Mouse (Mus musculus) liver, embryonic 13.5 days (tissue): ENCODE measurements around the gene Ppp4r3a. TPM values are rescaled to one million over a fixed set of nuclear protein-coding genes. Genes with fewer than 3 reads are reported as not detected.
"Not testable (repeated sequence)": the region's sequence is repeated elsewhere in the genome, so short reads cannot be mapped to it uniquely, and the experiment has no call there.

Experiments used
- ATAC-seq: fragments of 200-750 bp; cut with Nextera tagmentation; 2 replicates; pipeline ENCODE4 v1.8.0; 2017; ENCODE audit warnings: low read depth, mild to moderate bottlenecking, moderate number of reproducible peaks, moderate library complexity
- DNase-seq: peaks from one replicate; pipeline ENCODE4 v3.0.0; 2022
- H3K27ac ChIP-seq: fragments of 300-500 bp; sonication (generic); 2 replicates; pipeline ENCODE4 v1.5.1; 2015; ENCODE audit warnings: moderate library complexity, mild to moderate bottlenecking, inconsistent platforms
- H3K27me3 ChIP-seq: fragments of 300-500 bp; sonication (generic); 2 replicates; pipeline ENCODE4 v1.6.1; 2015; ENCODE audit warnings: mild to moderate bottlenecking, inconsistent platforms
- H3K36me3 ChIP-seq: fragments of 300-500 bp; sonication (generic); 2 replicates; pipeline ENCODE4 v1.6.1; 2015; ENCODE audit warnings: mild to moderate bottlenecking, inconsistent platforms
- H3K4me1 ChIP-seq: fragments of 300-500 bp; sonication (generic); replicated peaks from 2 replicates; pipeline ENCODE4 v1.6.1; 2015; ENCODE audit warnings: inconsistent platforms
- H3K4me2 ChIP-seq: fragments of 300-500 bp; sonication (generic); 2 replicates; pipeline ENCODE4 v1.6.1; 2015; ENCODE audit warnings: inconsistent platforms, mild to moderate bottlenecking, moderate library complexity
- H3K4me3 ChIP-seq: fragments of 300-500 bp; sonication (generic); replicated peaks from 2 replicates; pipeline ENCODE4 v1.5.1; 2015; ENCODE audit warnings: mild to moderate bottlenecking, inconsistent platforms
- H3K9ac ChIP-seq: fragments of 300-500 bp; sonication (generic); 2 replicates; pipeline ENCODE4 v1.6.1; 2015; ENCODE audit warnings: mild to moderate bottlenecking, inconsistent platforms
- H3K9me3 ChIP-seq: fragments of 300-500 bp; sonication (generic); replicated peaks from 2 replicates; pipeline ENCODE4 v1.6.1; 2016; ENCODE audit warnings: inconsistent platforms
- WGBS: fragments of 180-500 bp; shearing (Covaris S2); methylation state at CpG from one replicate; pipeline ENCODE4 v1.1.7; 2015; ENCODE audit not compliant: insufficient replicate concordance; 5-methylcytosine and 5-hydroxymethylcytosine counted together
- polyA plus RNA-seq: library from polyadenylated mRNA; unstranded; fragments of >200 nt; fragmentation: Nextera tagmentation; extraction: Ambion mirVana; gene quantifications from 2 replicates; pipeline ENCODE4 v1.2.1, GENCODE M21; 2015

Ppp4r3a gene
- polyA plus RNA-seq, 1 experiment from 2014 or later, result 19.1 TPM

GRCm38 (mm10) chr12:101019031-101019430 lies 64.5 kb downstream of the Ppp4r3a start:
- no peak overlapping the region; the same call in 1 of the 2 replicates for H3K27ac ChIP-seq

GRCm38 (mm10) chr12:101017971-101018371 lies 65.5 kb downstream of the Ppp4r3a start:
- H3K4me1 ChIP-seq, result peaks cover 77% of the 10 kb centered on the region
- DNase-seq (no peak), ATAC-seq (peak; percentile 45)
- H3K36me3 ChIP-seq, result peaks cover 36% of the 10 kb centered on the region
- no peaks in the 10 kb centered on the region for H3K9me3 ChIP-seq
- WGBS, result 2% methylated on average over 6 of the region's 6 CpGs
- peak overlapping the region; percentile 47 for H3K4me2 ChIP-seq
- H3K27me3 ChIP-seq, result no peaks in the 10 kb centered on the region
- peak overlapping the region; percentile 20 for H3K4me3 ChIP-seq
- H3K9ac ChIP-seq, result peak overlapping the region; percentile 46
- H3K27ac ChIP-seq, result peak overlapping the region; percentile 54

More at GRCm38 (mm10) chr12:101019031-101019430, 64.5 kb downstream of the Ppp4r3a start:
- Histone ChIP-seq H3K36me3 (peaks cover 44% of the 10 kb centered on the region), H3K9me3 (no peaks in the 10 kb centered on the region), H3K4me3 (no peak overlapping the region), H3K9ac (no peak overlapping the region), H3K4me2 (no peak overlapping the region), H3K27me3 (no peaks in the 10 kb centered on the region), H3K4me1 (peaks cover 77% of the 10 kb centered on the region)
- DNase-seq (no peak), ATAC-seq (no peak)
- WGBS, result 77% methylated on average over 5 of the region's 5 CpGs

GRCm38 (mm10) chr12:101016412-101016928 lies 67.0 kb downstream of the Ppp4r3a start:
- ATAC-seq (no peak), DNase-seq (no peak)
- Histone ChIP-seq H3K4me1 (peaks cover 90% of the 10 kb centered on the region), H3K36me3 (peaks cover 22% of the 10 kb centered on the region), H3K9ac (0 out of 2 replicates have a peak overlapping the region, but pooled peaks have one; percentile 28), H3K27ac (peak overlapping the region; percentile 77), H3K4me3 (no peak overlapping the region), H3K4me2 (peak overlapping the region; percentile 45; the same call in 1 of the 2 replicates), H3K9me3 (no peaks in the 10 kb centered on the region), H3K27me3 (no peaks in the 10 kb centered on the region)
- 49% methylated on average over 5 of the region's 5 CpGs for WGBS

GRCm38 (mm10) chr12:101015926-101016325 lies 67.6 kb downstream of the Ppp4r3a start:
- Histone ChIP-seq H3K4me2 (peak overlapping the region; percentile 45), H3K9me3 (no peaks in the 10 kb centered on the region), H3K4me3 (no peak overlapping the region), H3K27me3 (no peaks in the 10 kb centered on the region), H3K36me3 (peaks cover 16% of the 10 kb centered on the region), H3K9ac (peak overlapping the region; percentile 55), H3K27ac (peak overlapping the region; percentile 77), H3K4me1 (peaks cover 95% of the 10 kb centered on the region)
- DNase-seq (no peak), ATAC-seq (no peak)
- 44% methylated on average over 4 of the region's 4 CpGs for WGBS

GRCm38 (mm10) chr12:101015165-101015560 lies 68.3 kb downstream of the Ppp4r3a start:
- peak overlapping the region; percentile 45 for H3K4me2 ChIP-seq
- peak; percentile 71 for ATAC-seq

GRCm38 (mm10) chr12:101014549-101015164 lies 68.8 kb downstream of the Ppp4r3a start:
- Histone ChIP-seq H3K4me3 (0 out of 2 replicates have a peak overlapping the region, but pooled peaks have one; percentile 16), H3K4me2 (peak overlapping the region; percentile 45), H3K27ac (peak overlapping the region; percentile 77), H3K36me3 (peaks cover 4% of the 10 kb centered on the region; the same call in 1 of the 2 replicates), H3K9me3 (no peaks in the 10 kb centered on the region), H3K9ac (peak overlapping the region; percentile 55), H3K27me3 (no peaks in the 10 kb centered on the region), H3K4me1 (peaks cover 99% of the 10 kb centered on the region)
- DNase-seq (no peak), ATAC-seq (no peak)
- WGBS, result 51% methylated on average over 10 of the region's 10 CpGs

More at GRCm38 (mm10) chr12:101015165-101015560, 68.3 kb downstream of the Ppp4r3a start:
- Histone ChIP-seq H3K9me3 (no peaks in the 10 kb centered on the region), H3K27ac (peak overlapping the region; percentile 77), H3K27me3 (no peaks in the 10 kb centered on the region), H3K36me3 (peaks cover 9% of the 10 kb centered on the region), H3K4me1 (peaks cover 99% of the 10 kb centered on the region), H3K4me3 (peak overlapping the region; percentile 16; the same call in 1 of the 2 replicates), H3K9ac (peak overlapping the region; percentile 55)
- WGBS, result 28% methylated on average over 11 of the region's 11 CpGs
- DNase-seq, result no peak

- DNase-seq, H3K4me2 ChIP-seq, H3K27ac ChIP-seq, H3K9ac ChIP-seq, H3K27me3 ChIP-seq, H3K4me3 ChIP-seq, H3K9me3 ChIP-seq, ATAC-seq, H3K36me3 ChIP-seq: not testable (repeated sequence)
- H3K4me1 ChIP-seq, result peaks cover 99% of the 10 kb centered on the region
- 84% methylated on average over 9 of the region's 9 CpGs for WGBS
Observed at GRCm38 (mm10) chr12:101013668-101014067, 69.8 kb downstream of the Ppp4r3a start.

GRCm38 (mm10) chr12:101013078-101013665 lies 70.3 kb downstream of the Ppp4r3a start:
- H3K4me1 ChIP-seq, result peaks cover 99% of the 10 kb centered on the region
- H3K4me3 ChIP-seq, result no peak overlapping the region
- ATAC-seq (no peak), DNase-seq (no peak)
- no peaks in the 10 kb centered on the region for H3K27me3 ChIP-seq
- 0 out of 2 replicates have a peak overlapping the region, but pooled peaks have one; percentile 13 for H3K27ac ChIP-seq
- H3K9ac ChIP-seq, result no peak overlapping the region
- 67% methylated on average over 8 of the region's 8 CpGs for WGBS
- no peak overlapping the region for H3K4me2 ChIP-seq
- no peaks in the 10 kb centered on the region for H3K9me3 ChIP-seq
- H3K36me3 ChIP-seq, result peaks cover 3% of the 10 kb centered on the region; the same call in 1 of the 2 replicates

GRCm38 (mm10) chr12:101012197-101013077 lies 71.1 kb downstream of the Ppp4r3a start:
- peak overlapping the region; percentile 40 for H3K9ac ChIP-seq
- H3K27ac ChIP-seq, result 0 out of 2 replicates have a peak overlapping the region, but pooled peaks have one; percentile 13
- H3K4me3 ChIP-seq, result no peak overlapping the region
- H3K9me3 ChIP-seq, result no peaks in the 10 kb centered on the region
- peaks cover 99% of the 10 kb centered on the region for H3K4me1 ChIP-seq
- H3K27me3 ChIP-seq, result no peaks in the 10 kb centered on the region
- peaks cover 3% of the 10 kb centered on the region; the same call in 1 of the 2 replicates for H3K36me3 ChIP-seq
- 35% methylated on average over 17 of the region's 17 CpGs for WGBS
- peak overlapping the region; percentile 41 for H3K4me2 ChIP-seq
- no peak for DNase-seq
- ATAC-seq, result peak; percentile 24; the same call in 1 of the 2 replicates

GRCm38 (mm10) chr12:101011017-101011416 lies 72.5 kb downstream of the Ppp4r3a start:
- Histone ChIP-seq H3K9ac (0 out of 2 replicates have a peak overlapping the region, but pooled peaks have one; percentile 52), H3K4me3 (no peak overlapping the region), H3K4me2 (no peak overlapping the region), H3K27ac (peak overlapping the region; percentile 71), H3K9me3 (no peaks in the 10 kb centered on the region), H3K4me1 (peaks cover 99% of the 10 kb centered on the region), H3K36me3 (no peaks in the 10 kb centered on the region; the same call in 1 of the 2 replicates), H3K27me3 (no peaks in the 10 kb centered on the region)
- WGBS, result 78% methylated on average over 7 of the region's 7 CpGs
- ATAC-seq, result no peak
- DNase-seq, result no peak
